ENCODE assay signal across 8 mouse cellular contexts in the genomic region with DNA sequence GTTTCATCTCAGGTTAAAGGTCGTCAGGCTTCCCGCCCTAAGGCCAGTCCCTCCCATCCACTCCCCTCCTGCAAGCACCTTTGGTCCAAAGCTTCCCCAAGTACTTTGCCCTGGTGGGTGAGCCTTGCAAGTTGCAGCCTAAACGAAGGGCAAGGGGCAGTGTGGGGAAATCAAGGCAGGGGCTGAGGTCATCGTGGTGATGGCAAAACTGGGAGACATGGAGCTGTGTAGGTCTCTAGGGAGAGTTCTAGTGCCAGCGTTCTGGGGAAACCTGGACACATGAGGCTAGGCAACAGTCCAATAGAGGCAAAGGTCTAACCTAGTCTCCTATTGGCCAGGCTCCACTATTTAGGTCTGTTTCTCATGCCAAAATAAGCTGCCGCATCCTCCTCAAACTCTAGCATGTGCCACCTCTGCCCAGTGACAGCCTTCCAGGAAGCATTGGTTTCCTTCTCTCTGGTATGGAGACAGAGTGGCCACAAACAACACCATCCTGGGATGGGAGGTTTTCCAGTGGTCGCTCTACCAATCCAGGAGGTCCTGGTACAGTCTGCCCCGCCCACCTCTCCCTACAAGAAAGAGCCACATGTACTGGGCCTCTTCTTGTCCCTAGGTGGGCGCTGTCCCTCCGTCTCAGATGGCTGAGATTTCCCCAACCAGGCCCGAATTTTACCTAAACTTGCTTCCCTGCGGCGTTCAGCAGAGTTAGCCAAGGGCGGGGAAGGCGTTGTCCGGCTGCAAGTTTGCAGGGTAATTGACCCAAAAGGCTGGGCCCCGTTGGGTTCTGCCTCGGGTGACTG. TPM values are rescaled to one million over a fixed set of nuclear protein-coding genes. Genes with fewer than 3 reads are reported as not detected.
DNase-seq lines count a peak whose midpoint lies in the region; ATAC-seq and TF ChIP-seq lines count a peak whose summit lies in the region.

No protein-coding gene starts in this region.

- peak; percentile 88 for DNase-seq in liver, adult 2 months (ENCODE audit: extremely low read depth, low read depth, low spot score)
- DNase-seq in liver, result no peak
- DNase-seq in brain, adult 2 months (ENCODE audit: low read depth, low spot score), result peak; percentile 54
- DNase-seq in hindbrain, embryonic 10.5 days (ENCODE audit: low spot score), result peak; percentile 47
- no peak for DNase-seq in limb, embryonic 14.5 days (ENCODE audit: low spot score)
- peak; percentile 25 for DNase-seq in naive thymus-derived CD4-positive, alpha-beta T cell, adult 2 months (ENCODE audit: low read depth)
- DNase-seq in B cell, adult 2 months, result no peak

- H3K27me3 ChIP-seq in liver, adult 2 months (ENCODE audit: control insufficient read depth, insufficient read depth, low read length), result no peaks in the 10 kb centered on the region
- peaks cover 14% of the 10 kb centered on the region for H3K27me3 ChIP-seq in hindbrain, embryonic 10.5 days (ENCODE audit: insufficient read depth, poor library complexity, severe bottlenecking)
- H3K27me3 ChIP-seq in limb, embryonic 14.5 days (ENCODE audit: control insufficient read depth, insufficient read depth, low read length), result no peaks in the 10 kb centered on the region

- H3K27ac ChIP-seq in liver, adult 2 months (replicated peaks; ENCODE audit: insufficient read depth, low read depth, low read length), result peak overlapping the region; percentile 89
- peak overlapping the region; percentile 88 for H3K27ac ChIP-seq in hindbrain, embryonic 10.5 days
- no peak overlapping the region for H3K27ac ChIP-seq in limb, embryonic 14.5 days (replicated peaks; ENCODE audit: low read depth, low read length)

- no peak for TF ChIP-seq POLR2A in liver, adult 2 months (IDR thresholded peaks at IDR 0.05; ENCODE audit: extremely low read depth, insufficient read depth, low read length)
- TF ChIP-seq POLR2A in limb, embryonic 14.5 days (IDR thresholded peaks at IDR 0.05; ENCODE audit: borderline replicate concordance, extremely low read depth, insufficient read depth, insufficient read length), result no peak

- H3K4me1 ChIP-seq in liver, adult 2 months (ENCODE audit: control insufficient read depth, insufficient read depth, low read length), result peaks cover 12% of the 10 kb centered on the region; the same call in 1 of the 2 replicates
- H3K4me1 ChIP-seq in hindbrain, embryonic 10.5 days (replicated peaks), result peaks cover 33% of the 10 kb centered on the region
- peaks cover 13% of the 10 kb centered on the region; the same call in 1 of the 2 replicates for H3K4me1 ChIP-seq in limb, embryonic 14.5 days (ENCODE audit: control insufficient read depth, insufficient read depth, low read length)

- peaks cover 5% of the 10 kb centered on the region; the same call in 1 of the 2 replicates for H3K36me3 ChIP-seq in liver, adult 2 months (ENCODE audit: control insufficient read depth, insufficient read depth, low read length)
- H3K36me3 ChIP-seq in hindbrain, embryonic 10.5 days, result peaks cover 27% of the 10 kb centered on the region
- peaks cover 3% of the 10 kb centered on the region; the same call in 1 of the 2 replicates for H3K36me3 ChIP-seq in limb, embryonic 14.5 days (ENCODE audit: control insufficient read depth, insufficient read depth, low read length)

- ATAC-seq in limb, embryonic 14.5 days (ENCODE audit: low FRiP score, low read depth), result no peak
- no peak for ATAC-seq in megakaryocyte-erythroid progenitor cell, adult 5-6 weeks (replicated peaks; ENCODE audit: low FRiP score, low TSS enrichment, poor library complexity, severe bottlenecking)

- H3K79me2 ChIP-seq in liver, adult 2 months (ENCODE audit: control insufficient read depth, insufficient read depth, low read length), result no peaks in the 10 kb centered on the region

- H3K9ac ChIP-seq in liver, adult 2 months (ENCODE audit: low read depth, low read length), result peak overlapping the region; percentile 94
- peak overlapping the region; percentile 67 for H3K9ac ChIP-seq in limb, embryonic 14.5 days (ENCODE audit: low read depth, low read length, severe bottlenecking)

- WGBS in liver, adult 2 months, result 11% methylated on average over 18 of the region's 18 CpGs
- 20% methylated on average over 18 of the region's 18 CpGs for WGBS in hindbrain, embryonic 10.5 days
- 18% methylated on average over 18 of the region's 18 CpGs for WGBS in limb, embryonic 14.5 days

- H3K4me3 ChIP-seq in liver, adult 2 months (ENCODE audit: insufficient read depth, low read depth, low read length), result peak overlapping the region; percentile 95
- H3K4me3 ChIP-seq in hindbrain, embryonic 10.5 days, result peak overlapping the region; percentile 86
- peak overlapping the region; percentile 83 for H3K4me3 ChIP-seq in limb, embryonic 14.5 days (replicated peaks; ENCODE audit: low read length)

- TF ChIP-seq CTCF in liver, adult 2 months (IDR thresholded peaks at IDR 0.05; ENCODE audit: low read depth, low read length), result no peak

- peak overlapping the region; percentile 82 for H3K4me2 ChIP-seq in limb, embryonic 14.5 days (replicated peaks; ENCODE audit: low read depth, low read length, severe bottlenecking)

- peaks cover 15% of the 10 kb centered on the region for H3K9me3 ChIP-seq in hindbrain, embryonic 10.5 days
- no peaks in the 10 kb centered on the region; the same call in 1 of the 2 replicates for H3K9me3 ChIP-seq in limb, embryonic 14.5 days (ENCODE audit: control insufficient read depth, low read length)

RNA-seq across cellular contexts. Expression of a gene that starts 1.1 kb away (rescaled TPM):
- 55.2 and 58.1 TPM in 2 replicates for total RNA-seq in liver, adult 2 months (2014; rRNA removed)
- polyA plus RNA-seq in liver, adult 2 months (2012; rRNA removed), result 52.9 and 76.6 TPM in 2 replicates
- polyA plus RNA-seq in hindbrain, embryonic 10.5 days (2016; fragmentation: Nextera tagmentation; extraction: Ambion mirVana), result 67.0 and 74.3 TPM in 2 replicates
- 21.3 and 23.7 TPM in 2 replicates for polyA plus RNA-seq in limb, embryonic 14.5 days (2012; rRNA removed)
- polyA plus RNA-seq in limb, embryonic 14.5 days (2014; fragmentation: Nextera tagmentation; extraction: Ambion mirVana), result 44.3 and 48.1 TPM in 2 replicates
- 11.2 and 14.3 TPM in 2 replicates for total RNA-seq in megakaryocyte-erythroid progenitor cell, adult 5-6 weeks (2014; fragmentation: Nextera tagmentation)
- total RNA-seq in megakaryocyte-erythroid progenitor cell, adult 5-6 weeks (2017), result 12.1 and 15.7 TPM in 2 replicates

RNA-seq across cellular contexts. Expression of a gene that starts 35.0 kb away (rescaled TPM):
- total RNA-seq in liver, adult 2 months (2014; rRNA removed), result 0.13 and 0.18 TPM in 2 replicates
- polyA plus RNA-seq in liver, adult 2 months (2012; rRNA removed), result 0.22 and 0.23 TPM in 2 replicates
- 0.24 and 0.43 TPM in 2 replicates for polyA plus RNA-seq in hindbrain, embryonic 10.5 days (2016; fragmentation: Nextera tagmentation; extraction: Ambion mirVana)
- 0.08 and 0.10 TPM in 2 replicates for polyA plus RNA-seq in limb, embryonic 14.5 days (2012; rRNA removed)
- 0.15 TPM in 1 of 2 replicates, not detected in the other for polyA plus RNA-seq in limb, embryonic 14.5 days (2014; fragmentation: Nextera tagmentation; extraction: Ambion mirVana)
- 3.0 TPM in 1 of 2 replicates, not detected in the other for total RNA-seq in megakaryocyte-erythroid progenitor cell, adult 5-6 weeks (2014; fragmentation: Nextera tagmentation)
- not detected in 2 replicates for total RNA-seq in megakaryocyte-erythroid progenitor cell, adult 5-6 weeks (2017)

RNA-seq across cellular contexts. Expression of a gene that starts 35.1 kb away (rescaled TPM):
- 108 and 176 TPM in 2 replicates for total RNA-seq in liver, adult 2 months (2014; rRNA removed)
- 361 and 418 TPM in 2 replicates for polyA plus RNA-seq in liver, adult 2 months (2012; rRNA removed)
- 609 and 683 TPM in 2 replicates for polyA plus RNA-seq in hindbrain, embryonic 10.5 days (2016; fragmentation: Nextera tagmentation; extraction: Ambion mirVana)
- 339 and 354 TPM in 2 replicates for polyA plus RNA-seq in limb, embryonic 14.5 days (2012; rRNA removed)
- polyA plus RNA-seq in limb, embryonic 14.5 days (2014; fragmentation: Nextera tagmentation; extraction: Ambion mirVana), result 429 and 442 TPM in 2 replicates
- 441 and 446 TPM in 2 replicates for total RNA-seq in megakaryocyte-erythroid progenitor cell, adult 5-6 weeks (2014; fragmentation: Nextera tagmentation)
- 207 and 288 TPM in 2 replicates for total RNA-seq in megakaryocyte-erythroid progenitor cell, adult 5-6 weeks (2017)

Comparison
In these comparisons a context has a peak if more than half of its experiments do, and no peak if none do; other contexts are left out.
1. DNase-seq: peak in liver, adult 2 months (single experiment), brain, adult 2 months (single experiment), hindbrain, embryonic 10.5 days (single experiment) and naive thymus-derived CD4-positive, alpha-beta T cell, adult 2 months (single experiment); none in liver (single experiment), limb, embryonic 14.5 days (single experiment) and B cell, adult 2 months (0 of 2).
2. Peak in every context shown above with its lines, with median percentiles within 50 percentile points of each other: H3K4me3 ChIP-seq.